In genomic region chrX:42540756-42541053, GRCm38 (mm10) we compare ENCODE assay signal across 8 mouse cellular contexts. TPM values are rescaled to one million over a fixed set of nuclear protein-coding genes. Genes with fewer than 3 reads are reported as not detected.
A peak's percentile ranks its signal among the peaks of the same experiment; 100 is the strongest.
DNase-seq lines count a peak whose midpoint lies in the region; ATAC-seq and TF ChIP-seq lines count a peak whose summit lies in the region.

No protein-coding gene starts in this region.

- H3K27me3 ChIP-seq in Patski = peaks cover 69% of the 10 kb centered on the region
- H3K27me3 ChIP-seq in hindbrain, embryonic 15.5 days = no peaks in the 10 kb centered on the region

- H3K27ac ChIP-seq in hindbrain, embryonic 15.5 days (replicated peaks) = no peak overlapping the region

- CTCF ChIA-PET in Patski (lab: Charles Lee) = interaction anchor here (1.0 kb wide), 1 partner anchor 13 kb away, joined by 3 read pairs; no protein-coding TSS in a partner anchor

- DNase-seq in Patski (ENCODE audit: low read depth, low spot score) = peak; percentile 6
- peak; percentile 88 for DNase-seq in cerebellum, postnatal 10 days
- DNase-seq in frontal cortex, postnatal 25 days (ENCODE audit: low spot score in 2 of 2) = peak; percentile 29 to 42
- DNase-seq in left cerebral cortex, adult 18-20 months (ENCODE audit: low spot score in 2 of 2) = peak; percentile 69 to 72
- peak; percentile 65 to 81 for DNase-seq in right cerebral cortex, postnatal 10 days (ENCODE audit: low spot score in 2 of 2)
- peak; percentile 7 for DNase-seq in yolk sac, embryonic 10.5 days (ENCODE audit: low spot score)

- in situ Hi-C loops in Patski (cut with MboI; ENCODE audit: low pct_unique_long_range_greater_than_20kb) = no loop called here

- POLR2A ChIA-PET in Patski (lab: Charles Lee) = no interaction called here

- H3K4me1 ChIP-seq in hindbrain, embryonic 15.5 days (replicated peaks) = no peaks in the 10 kb centered on the region

- peak; percentile 60 for ATAC-seq in Patski
- ATAC-seq in hindbrain, embryonic 15.5 days (ENCODE audit: low FRiP score, low read depth) = no peak
- peak; percentile 80 for ATAC-seq in megakaryocyte, adult 5-6 weeks (ENCODE audit: poor library complexity, severe bottlenecking)

- 21% methylated on average over 5 of the region's 5 CpGs for WGBS in hindbrain, embryonic 15.5 days

- H3K4me3 ChIP-seq in hindbrain, embryonic 15.5 days = no peak overlapping the region

- no peak overlapping the region for H3K9ac ChIP-seq in hindbrain, embryonic 15.5 days

- H3K4me2 ChIP-seq in hindbrain, embryonic 15.5 days = peak overlapping the region; percentile 37

- no peaks in the 10 kb centered on the region for H3K36me3 ChIP-seq in hindbrain, embryonic 15.5 days

- no peaks in the 10 kb centered on the region for H3K9me3 ChIP-seq in hindbrain, embryonic 15.5 days

- TF ChIP-seq CTCF in Patski (IDR thresholded peaks at IDR 0.05) = peak; percentile 74

RNA-seq across cellular contexts. Expression of gene Sh2d1a, which starts 38.5 kb away (rescaled TPM):
- polyA plus RNA-seq in Patski (2021) = not detected
- polyA plus RNA-seq in hindbrain, embryonic 15.5 days (2015; fragmentation: Nextera tagmentation; extraction: Ambion mirVana) = 4.6 and 6.3 TPM in 2 replicates
- not detected for total RNA-seq in left cerebral cortex, adult 18-20 months (2021)
- 1.5 and 3.3 TPM in 2 replicates for total RNA-seq in megakaryocyte, adult 5-6 weeks (2015)
- 2.8 and 3.5 TPM in 2 replicates for total RNA-seq in megakaryocyte, adult 5-6 weeks (2017)

RNA-seq across cellular contexts. Expression of gene Tex13c2, which starts 51.2 kb away (rescaled TPM):
- not detected for polyA plus RNA-seq in Patski (2021)
- not detected in 2 replicates for polyA plus RNA-seq in hindbrain, embryonic 15.5 days (2015; fragmentation: Nextera tagmentation; extraction: Ambion mirVana)
- not detected for total RNA-seq in left cerebral cortex, adult 18-20 months (2021)
- not detected in 2 replicates for total RNA-seq in megakaryocyte, adult 5-6 weeks (2015)
- not detected in 2 replicates for total RNA-seq in megakaryocyte, adult 5-6 weeks (2017)

Comparison
In these comparisons a context has a peak if more than half of its experiments do, and no peak if none do; other contexts are left out.
1. DNase-seq: peak in every context shown above with its lines; median percentile 88 in cerebellum, postnatal 10 days; 73 in right cerebral cortex, postnatal 10 days; 70 in left cerebral cortex, adult 18-20 months; 36 in frontal cortex, postnatal 25 days; 7 in yolk sac, embryonic 10.5 days; 6 in Patski.